16 mouse cellular contexts compared by ENCODE assay signal in the genomic region with DNA sequence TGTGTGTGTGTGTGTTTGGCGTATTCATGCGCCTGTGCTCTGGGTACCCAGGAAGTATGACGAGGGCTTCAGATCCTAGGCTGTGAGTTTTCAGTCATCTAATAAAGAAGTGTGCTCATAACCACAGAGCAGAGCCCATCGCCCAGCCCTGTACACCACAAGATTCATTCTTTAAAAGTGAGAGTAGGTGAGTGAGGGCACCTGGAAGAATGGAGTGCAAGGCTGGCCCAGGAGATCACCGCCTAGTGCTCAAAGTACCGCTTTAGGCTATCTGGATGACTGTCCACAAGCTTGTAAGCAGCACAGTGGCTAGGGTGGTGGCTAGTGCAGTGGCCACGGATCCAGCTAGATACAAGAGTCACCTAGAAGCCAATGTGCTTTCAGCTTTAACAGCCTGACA.
"Had no signal": no experiment of that assay in that cellular context is flagged by ENCODE, and none has a peak within 500 bp of the region (broad histone marks: within the 10 kb centered on the region; RNA-seq: fewer than 3 reads in every experiment).

No protein-coding gene starts in this region.

- H3K9ac ChIP-seq: lung, embryonic 15.5 days; midbrain, embryonic 13.5 days; midbrain, embryonic 15.5 days; neural tube, embryonic 12.5 days; stomach, embryonic 15.5 days had no signal

- H3K27me3 ChIP-seq: lung, embryonic 15.5 days; megakaryocyte, embryonic 14.5 days; midbrain, embryonic 13.5 days; midbrain, embryonic 15.5 days; neural tube, embryonic 12.5 days; stomach, embryonic 15.5 days had no signal

- H3K27ac ChIP-seq: lung, embryonic 15.5 days; macrophage; midbrain, embryonic 13.5 days; midbrain, embryonic 15.5 days; neural tube, embryonic 12.5 days; stomach, embryonic 15.5 days; stomach, postnatal 0 days had no signal

- H3K4me1 ChIP-seq: lung, embryonic 15.5 days; midbrain, embryonic 15.5 days; neural tube, embryonic 12.5 days; stomach, embryonic 15.5 days had no signal

- ATAC-seq: lung, postnatal 0 days; midbrain, embryonic 13.5 days; midbrain, embryonic 15.5 days had no signal

- H3K4me3 ChIP-seq: lung, embryonic 15.5 days; megakaryocyte, embryonic 14.5 days; midbrain, embryonic 13.5 days; midbrain, embryonic 15.5 days; neural tube, embryonic 12.5 days; stomach, embryonic 15.5 days had no signal

- H3K4me2 ChIP-seq: lung, embryonic 15.5 days; midbrain, embryonic 13.5 days; midbrain, embryonic 15.5 days; neural tube, embryonic 12.5 days; stomach, embryonic 15.5 days had no signal

- DNase-seq: lung, adult 18-20 months; lung, postnatal 14 days; lung, postnatal 36 days; right cerebral cortex, postnatal 14 days; thymus, adult 18-20 months; thymus, postnatal 14 days; thymus, postnatal 36 days had no signal

- H3K9me3 ChIP-seq: lung, embryonic 15.5 days; megakaryocyte, embryonic 14.5 days; midbrain, embryonic 13.5 days; midbrain, embryonic 15.5 days; neural tube, embryonic 12.5 days; stomach, embryonic 15.5 days had no signal
